Mouse (Mus musculus) myocyte (in vitro differentiated cells): Measurements from ENCODE around the gene Frk.

Source experiments
- CEBPB ChIP-seq: IDR thresholded peaks from 2 replicates; pipeline ENCODE4 v1.6.1; 2011; ENCODE audit warnings: mild to moderate bottlenecking, moderate library complexity; ENCODE audit not compliant: poor library complexity, insufficient read depth, severe bottlenecking
- E2F4 ChIP-seq: IDR thresholded peaks from one replicate; pipeline ENCODE4 v1.6.1; 2011; ENCODE audit warnings: mild to moderate bottlenecking, control low read depth, moderate library complexity; ENCODE audit not compliant: insufficient read depth
- MAX ChIP-seq: IDR thresholded peaks from one replicate; pipeline ENCODE4 v1.6.1; 2011; ENCODE audit warnings: low read depth, mild to moderate bottlenecking, control low read depth
- MYOD1 ChIP-seq, 3 experiments: IDR thresholded peaks; one replicate each; pipeline ENCODE4 v1.6.1; 2011; ENCODE audit warnings: control low read depth in 2 of 3, low read depth in 2 of 3, mild to moderate bottlenecking in 2 of 3, moderate library complexity in 1 of 3; ENCODE audit not compliant: insufficient read length in 2 of 3, control insufficient read depth in 1 of 3
- MYOG ChIP-seq, 3 experiments: IDR thresholded peaks; one replicate each; pipeline ENCODE4 v1.6.1; 2011; ENCODE audit warnings: control low read depth in 2 of 3, low read depth in 2 of 3, mild to moderate bottlenecking in 2 of 3; ENCODE audit not compliant: insufficient read length in 2 of 3, control insufficient read depth in 1 of 3, insufficient read depth in 1 of 3
- POLR2A ChIP-seq: IDR thresholded peaks from one replicate; pipeline ENCODE4 v1.6.1; 2011; ENCODE audit warnings: low read depth, mild to moderate bottlenecking, control low read depth, moderate library complexity; ENCODE audit not compliant: insufficient read length
- POLR2AphosphoS2 ChIP-seq: IDR thresholded peaks from one replicate; pipeline ENCODE4 v1.6.1; 2011; ENCODE audit warnings: low read depth, control low read depth; ENCODE audit not compliant: insufficient read length
- REST ChIP-seq: IDR thresholded peaks from one replicate; pipeline ENCODE4 v1.6.1; 2011; ENCODE audit warnings: mild to moderate bottlenecking, control low read depth, moderate library complexity; ENCODE audit not compliant: insufficient read depth, insufficient read length
- SRF ChIP-seq: IDR thresholded peaks from one replicate; pipeline ENCODE4 v1.6.1; 2011; ENCODE audit warnings: low read depth; ENCODE audit not compliant: control insufficient read depth, insufficient read length
- TCF12 ChIP-seq: IDR thresholded peaks from one replicate; pipeline ENCODE4 v1.6.1; 2011; ENCODE audit warnings: mild to moderate bottlenecking, control low read depth; ENCODE audit not compliant: poor library complexity, insufficient read depth, severe bottlenecking
- TCF3 ChIP-seq: IDR thresholded peaks from one replicate; pipeline ENCODE4 v1.6.1; 2011; ENCODE audit warnings: low read depth, control low read depth; ENCODE audit not compliant: insufficient read length
- USF1 ChIP-seq: IDR thresholded peaks from one replicate; pipeline ENCODE4 v1.6.1; 2011; ENCODE audit warnings: low read depth, mild to moderate bottlenecking, control low read depth, moderate library complexity

DNA sequence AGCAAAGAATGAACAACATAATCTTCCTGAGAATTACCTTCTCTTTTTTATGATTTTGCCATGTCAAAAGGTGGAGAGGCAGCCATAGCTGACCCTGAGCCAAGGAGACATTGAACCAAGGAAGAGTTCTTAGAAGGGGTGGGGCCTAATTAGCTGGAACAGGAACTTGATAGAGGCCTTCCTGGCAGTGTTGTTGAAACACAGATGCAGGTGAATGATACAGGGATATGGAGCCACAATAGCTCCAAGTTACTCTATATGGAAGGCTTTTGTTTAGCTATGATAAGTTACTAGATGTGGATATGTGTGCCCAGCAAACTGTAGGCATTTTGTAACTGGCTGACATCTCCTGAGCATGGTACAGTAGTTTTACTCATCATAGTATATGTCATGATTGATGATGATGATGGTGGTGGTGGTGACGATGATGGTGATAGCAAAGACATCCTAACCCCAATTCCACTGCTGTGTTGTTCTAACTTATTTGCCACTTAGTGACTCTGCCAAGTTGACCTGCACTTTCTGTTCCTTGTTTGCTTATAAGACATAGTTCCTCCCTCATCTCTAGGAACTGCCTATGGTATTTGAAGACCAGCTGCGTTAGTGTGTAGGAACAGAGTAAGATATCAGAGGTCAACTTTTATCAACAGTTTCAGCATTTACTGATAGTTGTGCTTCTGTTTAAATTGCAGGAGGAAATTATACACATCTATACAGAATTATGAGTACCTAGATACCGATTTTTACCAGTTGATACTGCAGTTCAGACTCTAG lies 58.7 kb downstream of the Frk start:
- TF ChIP-seq POLR2A = no peak
- no peak for TF ChIP-seq MYOD1 (IDR thresholded peaks at IDR 0.05; ENCODE audit: control insufficient read depth in 1 of 3, insufficient read length in 2 of 3, low read depth in 2 of 3)
- no peak for TF ChIP-seq REST
- TF ChIP-seq MAX = no peak
- no peak for TF ChIP-seq MYOG (IDR thresholded peaks at IDR 0.05; ENCODE audit: control insufficient read depth in 1 of 3, insufficient read depth in 1 of 3, insufficient read length in 2 of 3, low read depth in 2 of 3)
- TF ChIP-seq TCF12 = no peak
- TF ChIP-seq POLR2AphosphoS2 = no peak
- no peak for TF ChIP-seq E2F4
- no peak for TF ChIP-seq USF1
- TF ChIP-seq TCF3 = no peak
- TF ChIP-seq CEBPB = no peak
- TF ChIP-seq SRF = no peak
